Mouse (Mus musculus) lung, embryonic 16.5 days (tissue): ENCODE measurements around the gene Znrf1. TPM values are rescaled to one million over a fixed set of nuclear protein-coding genes. Genes with fewer than 3 reads are reported as not detected.

Source experiments
- ATAC-seq: fragments of 200-750 bp; cut with Nextera tagmentation; 2 replicates; pipeline ENCODE4 v1.8.0; 2017; ENCODE audit warnings: low read depth, mild to moderate bottlenecking, moderate library complexity
- H3K27ac ChIP-seq: fragments of 300-500 bp; sonication (generic); 2 replicates; pipeline ENCODE4 v1.5.1; 2014; ENCODE audit warnings: mild to moderate bottlenecking, control low read depth, low read length
- H3K27me3 ChIP-seq: fragments of 300-500 bp; sonication (generic); 2 replicates; pipeline ENCODE4 v1.6.1; 2014; ENCODE audit warnings: low read depth, low read length, mixed read lengths; ENCODE audit not compliant: control insufficient read depth, insufficient read depth
- H3K36me3 ChIP-seq: fragments of 300-500 bp; sonication (generic); 2 replicates; pipeline ENCODE4 v1.6.1; 2014; ENCODE audit warnings: low read length; ENCODE audit not compliant: control insufficient read depth, insufficient read depth
- H3K4me1 ChIP-seq: fragments of 300-500 bp; sonication (generic); replicated peaks from 2 replicates; pipeline ENCODE4 v1.6.1; 2014; ENCODE audit warnings: low read length, mixed read lengths; ENCODE audit not compliant: control insufficient read depth, insufficient read depth
- H3K4me2 ChIP-seq: fragments of 300-500 bp; sonication (generic); 2 replicates; pipeline ENCODE4 v1.6.1; 2014; ENCODE audit warnings: low read depth, low read length, control low read depth
- H3K4me3 ChIP-seq: fragments of 300-500 bp; sonication (generic); 2 replicates; pipeline ENCODE4 v1.5.1; 2014; ENCODE audit warnings: mild to moderate bottlenecking, low read length, control low read depth
- H3K9ac ChIP-seq: fragments of 300-500 bp; sonication (generic); 2 replicates; pipeline ENCODE4 v1.6.1; 2014; ENCODE audit warnings: low read length, control low read depth
- H3K9me3 ChIP-seq: fragments of 300-500 bp; sonication (generic); 2 replicates; pipeline ENCODE4 v1.6.1; 2016; ENCODE audit warnings: low read length; ENCODE audit not compliant: control insufficient read depth
- WGBS: fragments of 180-500 bp; shearing (Covaris S2); extraction: QIAGEN DNeasy Blood & Tissue Kit; methylation state at CpG from one replicate; pipeline ENCODE4 v1.1.7; 2014; 5-methylcytosine and 5-hydroxymethylcytosine counted together
- polyA plus RNA-seq: library from polyadenylated mRNA; unstranded; fragments of >200 nt; fragmentation: Nextera tagmentation; extraction: Ambion mirVana; gene quantifications from 2 replicates; pipeline ENCODE4 v1.2.1, GENCODE M21; 2015

Znrf1 gene
- polyA plus RNA-seq, 1 experiment from 2014 or later: 18.3 TPM

- H3K36me3 ChIP-seq: peaks cover 3% of the 10 kb centered on the region; the same call in 1 of the 2 replicates
- ATAC-seq: no peak
- no peak overlapping the region for H3K9ac ChIP-seq
- no peaks in the 10 kb centered on the region for H3K9me3 ChIP-seq
- H3K4me1 ChIP-seq: peaks cover 10% of the 10 kb centered on the region
- H3K27ac ChIP-seq: no peak overlapping the region
- no peaks in the 10 kb centered on the region for H3K27me3 ChIP-seq
- H3K4me3 ChIP-seq: no peak overlapping the region
- 83% methylated on average over 14 of the region's 14 CpGs for WGBS
- no peak overlapping the region for H3K4me2 ChIP-seq
These were observed 91.0 kb downstream of the Znrf1 start for GRCm38 (mm10) chr8:111626933-111627332.

GRCm38 (mm10) chr8:111627923-111628322, 92.0 kb downstream of the Znrf1 start:
- no peak overlapping the region for H3K9ac ChIP-seq
- no peak overlapping the region for H3K4me3 ChIP-seq
- H3K27ac ChIP-seq: no peak overlapping the region
- WGBS: 93% methylated on average over 9 of the region's 9 CpGs
- no peak for ATAC-seq
- H3K9me3 ChIP-seq: no peaks in the 10 kb centered on the region
- H3K4me1 ChIP-seq: peaks cover 10% of the 10 kb centered on the region
- no peak overlapping the region for H3K4me2 ChIP-seq
- H3K27me3 ChIP-seq: no peaks in the 10 kb centered on the region
- H3K36me3 ChIP-seq: no peaks in the 10 kb centered on the region

- 92% methylated on average over 12 of the region's 12 CpGs for whole genome bisulfite sequencing
- Histone ChIP-seq H3K27ac (no peak overlapping the region), H3K9me3 (no peaks in the 10 kb centered on the region), H3K4me3 (no peak overlapping the region), H3K27me3 (no peaks in the 10 kb centered on the region), H3K4me2 (no peak overlapping the region), H3K36me3 (no peaks in the 10 kb centered on the region), H3K9ac (no peak overlapping the region), H3K4me1 (peaks cover 10% of the 10 kb centered on the region)
- no peak for ATAC-seq
These were observed 92.5 kb downstream of the Znrf1 start for GRCm38 (mm10) chr8:111628401-111628800.

GRCm38 (mm10) chr8:111628894-111629501, 93.1 kb downstream of the Znrf1 start:
- Histone ChIP-seq H3K4me3 (no peak overlapping the region), H3K9me3 (no peaks in the 10 kb centered on the region), H3K27ac (no peak overlapping the region), H3K9ac (no peak overlapping the region), H3K4me2 (no peak overlapping the region), H3K36me3 (no peaks in the 10 kb centered on the region), H3K27me3 (no peaks in the 10 kb centered on the region), H3K4me1 (peaks cover 10% of the 10 kb centered on the region)
- 83% methylated on average over 19 of the region's 19 CpGs for WGBS
- no peak for ATAC-seq

- Histone ChIP-seq H3K4me1 (peaks cover 3% of the 10 kb centered on the region; the same call in 1 of the 2 replicates), H3K27me3 (no peaks in the 10 kb centered on the region), H3K27ac (no peak within 1 kb of the TSS), H3K4me3 (peak within 1 kb of the TSS; percentile 48), H3K9me3 (no peaks in the 10 kb centered on the region), H3K36me3 (no peaks in the 10 kb centered on the region), H3K9ac (peak within 1 kb of the TSS; percentile 61), H3K4me2 (peak within 1 kb of the TSS; percentile 52)
- WGBS: 16% methylated on average over 13 of the region's 13 CpGs
- peak; percentile 62; the same call in 1 of the 2 replicates for ATAC-seq
These were observed 94.2 kb downstream of the Znrf1 start, which contains the start of gene Ldhd for GRCm38 (mm10) chr8:111630105-111630521. TSS of gene Ldhd (minus strand) at chr8:111630374.

GRCm38 (mm10) chr8:111631589-111631988, 95.7 kb downstream of the Znrf1 start:
- Histone ChIP-seq H3K4me2 (no peak overlapping the region), H3K27ac (no peak overlapping the region), H3K9me3 (no peaks in the 10 kb centered on the region), H3K4me3 (no peak overlapping the region), H3K4me1 (peaks cover 3% of the 10 kb centered on the region; the same call in 1 of the 2 replicates), H3K9ac (no peak overlapping the region), H3K36me3 (no peaks in the 10 kb centered on the region), H3K27me3 (no peaks in the 10 kb centered on the region)
- no peak for ATAC-seq
- 91% methylated on average over 8 of the region's 8 CpGs for WGBS

GRCm38 (mm10) chr8:111632976-111633375, 97.1 kb downstream of the Znrf1 start:
- Histone ChIP-seq H3K9ac (no peak overlapping the region), H3K36me3 (no peaks in the 10 kb centered on the region), H3K27me3 (no peaks in the 10 kb centered on the region), H3K4me2 (no peak overlapping the region), H3K4me3 (no peak overlapping the region), H3K9me3 (no peaks in the 10 kb centered on the region), H3K4me1 (peaks cover 3% of the 10 kb centered on the region; the same call in 1 of the 2 replicates), H3K27ac (no peak overlapping the region)
- no peak for ATAC-seq
- WGBS: 85% methylated on average over 3 of the region's 3 CpGs

- H3K27me3 ChIP-seq: no peaks in the 10 kb centered on the region
- no peak overlapping the region for H3K4me3 ChIP-seq
- H3K36me3 ChIP-seq: no peaks in the 10 kb centered on the region
- no peak overlapping the region for H3K4me2 ChIP-seq
- no peak overlapping the region for H3K27ac ChIP-seq
- H3K9me3 ChIP-seq: no peaks in the 10 kb centered on the region
- H3K4me1 ChIP-seq: peaks cover 6% of the 10 kb centered on the region
- no peak overlapping the region for H3K9ac ChIP-seq
- ATAC-seq: no peak
These were observed 102.2 kb downstream of the Znrf1 start for GRCm38 (mm10) chr8:111638086-111638485.

GRCm38 (mm10) chr8:111641064-111641463, 105.2 kb downstream of the Znrf1 start:
- H3K4me3 ChIP-seq: no peak overlapping the region
- no peak overlapping the region for H3K4me2 ChIP-seq
- no peak overlapping the region for H3K9ac ChIP-seq
- no peaks in the 10 kb centered on the region for H3K9me3 ChIP-seq
- H3K27ac ChIP-seq: no peak overlapping the region
- H3K36me3 ChIP-seq: no peaks in the 10 kb centered on the region
- WGBS: 93% methylated on average over 2 of the region's 2 CpGs
- no peaks in the 10 kb centered on the region for H3K27me3 ChIP-seq
- peaks cover 6% of the 10 kb centered on the region for H3K4me1 ChIP-seq
- no peak for ATAC-seq
